Mouse (Mus musculus) urinary bladder, postnatal 10 days (tissue): ENCODE measurements around the gene Dlgap4.

Experiments used
- DNase-seq: peaks from one replicate; pipeline ENCODE4 v3.0.0; 2022; ENCODE audit warnings: low spot score

Dlgap4 gene

DNA sequence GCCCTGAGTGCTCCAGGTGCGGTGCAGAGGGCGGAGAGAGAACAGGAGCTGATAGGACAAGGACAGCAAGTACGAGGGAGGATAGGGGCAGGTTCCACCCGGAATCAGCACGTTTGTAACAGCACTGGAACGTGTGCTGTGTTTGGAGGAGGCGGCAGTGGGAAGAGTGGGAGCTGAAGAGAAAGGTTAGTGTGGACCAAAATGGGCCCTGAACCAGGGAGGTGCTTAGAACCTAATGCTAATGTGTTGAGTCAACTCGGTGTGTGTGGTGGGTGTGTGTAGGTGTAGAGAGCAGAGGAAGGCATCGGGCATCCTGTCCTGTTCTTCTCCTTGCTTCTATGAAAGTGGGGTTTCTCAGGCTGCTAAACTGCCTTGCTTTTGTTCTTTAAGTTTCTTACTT lies 127.8 kb downstream of the Dlgap4 start:
- DNase-seq: no peak

DNA sequence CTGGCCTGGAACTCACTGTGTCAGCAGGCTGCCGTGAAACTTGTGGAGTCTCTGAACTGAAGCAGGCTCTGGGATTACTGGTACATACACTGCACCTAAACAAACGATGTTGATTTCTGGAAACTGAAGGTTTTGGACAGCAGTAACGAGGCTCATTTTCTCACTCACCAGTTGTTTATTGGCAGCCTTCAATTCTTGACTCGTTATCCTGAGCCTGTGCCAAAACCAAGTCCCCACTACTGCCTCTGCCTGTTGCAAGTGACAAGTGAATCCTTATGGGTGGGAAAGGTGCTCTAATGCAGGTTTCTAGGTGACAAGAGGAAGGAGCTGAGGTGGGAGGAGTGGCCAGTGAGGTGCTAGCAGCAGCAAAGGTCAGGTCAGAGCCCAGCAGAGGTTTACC lies 128.5 kb downstream of the Dlgap4 start:
- no peak for DNase-seq

DNA sequence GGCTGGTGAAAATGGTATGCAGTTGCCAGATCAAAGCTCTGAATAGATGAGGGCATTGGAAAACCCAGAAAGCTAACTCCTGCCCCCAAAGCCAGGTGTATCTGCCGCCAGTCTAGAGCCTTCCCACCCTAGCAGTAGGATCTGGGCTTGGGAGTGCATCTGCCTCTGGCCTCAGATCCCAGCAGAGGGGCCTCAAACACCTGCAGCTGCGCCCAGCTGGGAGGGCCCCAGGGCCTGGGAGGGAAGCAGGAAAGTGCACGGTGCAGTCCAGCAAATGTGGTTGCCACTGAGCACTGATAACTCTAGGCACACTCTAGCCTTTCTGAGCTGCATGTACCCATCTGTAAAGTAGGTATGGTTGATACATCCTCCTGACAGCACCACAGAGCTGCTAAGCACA lies 129.7 kb downstream of the Dlgap4 start:
- no peak for DNase-seq

DNA sequence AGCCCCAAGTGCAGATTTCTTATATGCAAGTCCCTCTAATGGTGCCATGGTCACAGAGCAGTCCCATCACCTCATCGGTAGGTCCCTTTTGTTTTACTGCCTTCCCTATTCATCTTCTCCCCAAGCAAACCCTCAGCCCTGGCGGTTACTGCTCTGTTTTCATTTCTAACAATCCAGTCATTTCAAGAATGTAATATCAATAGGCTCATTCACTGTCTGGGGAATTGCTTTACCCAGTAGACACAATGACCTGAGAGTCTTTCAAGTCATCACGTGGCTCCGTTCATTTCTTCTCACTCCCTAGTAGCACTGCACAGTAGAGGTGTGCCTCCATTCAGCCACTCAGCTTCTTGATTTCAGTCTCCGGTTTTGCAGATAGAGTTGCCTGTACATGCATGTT lies 130.9 kb downstream of the Dlgap4 start:
- no peak for DNase-seq

DNA sequence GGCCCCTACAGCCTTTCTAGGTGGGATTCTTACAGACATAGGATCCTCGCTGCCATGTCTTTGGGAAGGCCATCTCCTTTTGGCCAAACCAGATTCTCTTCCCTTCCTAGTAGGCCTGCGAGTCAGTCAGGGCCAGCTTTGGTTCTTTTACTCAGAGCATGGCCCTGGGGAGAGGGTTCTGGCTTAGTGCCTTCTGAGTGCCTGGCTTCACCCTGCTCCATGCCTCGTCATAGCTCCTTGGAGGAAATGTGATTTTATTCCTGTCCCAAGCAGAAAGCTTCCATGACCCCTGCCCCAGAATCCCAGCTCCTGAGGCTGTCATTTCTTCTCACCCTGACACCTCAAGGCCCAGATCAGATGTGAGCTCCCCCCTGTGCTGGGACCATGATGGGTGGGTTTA lies 133.8 kb downstream of the Dlgap4 start:
- no peak for DNase-seq

DNA sequence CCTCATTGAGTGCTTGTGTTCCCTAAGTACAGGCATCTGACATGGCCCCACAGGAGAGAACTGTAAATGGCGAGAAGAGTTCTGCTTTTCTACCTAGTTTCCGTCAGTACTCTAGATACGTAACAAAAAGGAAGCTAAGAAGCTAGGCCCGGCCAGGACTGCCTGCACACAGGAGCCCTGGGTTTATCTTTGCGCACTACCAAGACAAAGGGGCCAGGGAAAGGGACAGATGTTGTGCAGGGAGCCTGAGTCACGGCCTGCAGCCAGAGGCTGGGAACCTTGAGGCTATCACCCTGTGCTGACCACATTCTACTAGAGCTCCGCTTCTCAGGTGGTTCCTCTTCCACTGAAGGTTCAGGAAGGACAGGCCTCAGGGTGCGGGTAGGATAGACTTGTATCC lies 136.2 kb downstream of the Dlgap4 start:
- DNase-seq: no peak

DNA sequence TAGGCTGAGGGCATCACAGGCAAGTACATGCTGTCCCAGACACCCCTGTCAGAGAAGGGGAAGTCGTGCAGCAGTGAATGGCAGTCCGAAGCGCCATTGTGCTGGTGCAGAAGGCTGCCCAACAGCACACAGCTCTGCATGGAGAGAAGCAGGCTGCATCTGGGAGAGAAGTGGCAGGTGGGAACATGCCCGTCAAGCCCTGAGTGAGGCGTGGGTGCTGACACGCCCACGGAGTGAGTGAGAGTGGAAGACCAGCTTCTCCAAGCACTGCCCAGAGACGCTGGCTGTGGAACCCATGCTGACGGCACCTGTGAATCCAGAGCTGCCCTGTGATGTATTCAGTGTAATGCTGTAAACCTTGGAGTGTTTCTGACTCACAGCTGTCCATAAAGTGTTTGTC lies 143.4 kb downstream of the Dlgap4 start:
- DNase-seq: no peak

DNA sequence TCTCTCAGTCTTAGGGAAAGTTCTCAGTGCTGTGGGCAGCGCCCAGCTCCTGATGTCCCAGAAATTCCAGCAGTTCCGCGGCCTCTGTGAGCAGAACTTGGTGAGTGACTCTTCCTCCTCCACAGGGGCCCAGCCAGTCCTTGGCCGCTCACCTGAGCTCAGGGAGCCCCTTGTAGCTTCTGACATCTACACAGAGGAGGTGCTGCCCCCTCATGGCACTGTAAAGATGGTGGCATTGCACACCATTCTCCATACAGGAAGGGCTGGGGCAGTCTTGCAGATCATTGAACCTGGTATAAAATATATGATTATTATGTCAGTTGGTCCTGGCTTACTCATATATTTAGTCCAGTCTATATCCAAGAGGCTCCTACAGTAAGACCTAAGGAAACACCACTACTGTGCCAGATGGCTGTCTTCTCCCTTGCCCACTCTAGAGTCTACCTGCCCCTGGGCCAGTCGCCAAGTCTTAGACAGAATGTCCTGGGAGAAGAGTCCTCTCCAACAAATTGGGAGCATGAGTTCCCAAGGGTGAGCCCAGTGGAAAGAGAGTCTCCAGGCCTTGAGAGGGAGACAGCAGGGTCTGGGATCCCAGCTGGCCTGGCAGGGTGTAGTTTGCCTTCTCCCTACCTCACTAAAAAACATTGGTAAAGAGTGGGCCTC lies 147.5 kb downstream of the Dlgap4 start:
- no peak for DNase-seq

DNA sequence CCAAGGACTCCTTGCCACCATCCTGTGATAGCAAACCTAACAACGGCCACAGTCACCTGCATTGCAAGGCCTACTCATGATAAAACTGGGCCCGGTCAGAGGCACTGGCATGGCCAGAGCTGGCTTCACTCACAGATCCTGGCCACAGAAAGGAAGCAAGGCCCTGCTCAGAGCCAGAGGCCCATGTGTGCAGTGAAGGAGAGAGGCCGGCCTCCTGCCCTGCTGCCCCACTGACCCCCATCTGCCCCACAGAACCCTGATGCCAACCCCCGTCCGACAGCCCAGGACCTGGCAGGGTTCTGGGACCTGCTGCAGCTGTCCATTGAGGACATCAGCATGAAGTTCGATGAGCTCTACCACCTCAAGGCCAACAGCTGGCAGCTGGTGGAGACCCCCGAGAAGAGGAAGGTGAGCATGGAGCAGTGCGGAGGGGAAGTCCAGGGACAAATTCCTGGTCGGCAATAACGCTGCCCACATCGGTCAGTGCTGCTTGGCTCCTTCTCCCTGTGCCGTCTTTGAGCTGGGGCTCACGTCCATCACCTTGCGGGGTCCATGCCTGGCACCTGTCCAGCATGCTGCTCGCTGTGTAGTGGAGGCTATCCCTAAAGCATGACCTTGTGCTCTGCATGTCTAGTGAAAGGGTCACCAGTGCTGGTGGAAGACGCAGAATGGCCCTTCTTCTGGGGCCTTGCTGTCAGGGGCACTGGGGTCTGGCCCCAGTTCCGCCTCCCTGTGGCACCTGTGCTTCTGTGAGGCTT lies 148.2 kb downstream of the Dlgap4 start:
- DNase-seq: no peak

DNA sequence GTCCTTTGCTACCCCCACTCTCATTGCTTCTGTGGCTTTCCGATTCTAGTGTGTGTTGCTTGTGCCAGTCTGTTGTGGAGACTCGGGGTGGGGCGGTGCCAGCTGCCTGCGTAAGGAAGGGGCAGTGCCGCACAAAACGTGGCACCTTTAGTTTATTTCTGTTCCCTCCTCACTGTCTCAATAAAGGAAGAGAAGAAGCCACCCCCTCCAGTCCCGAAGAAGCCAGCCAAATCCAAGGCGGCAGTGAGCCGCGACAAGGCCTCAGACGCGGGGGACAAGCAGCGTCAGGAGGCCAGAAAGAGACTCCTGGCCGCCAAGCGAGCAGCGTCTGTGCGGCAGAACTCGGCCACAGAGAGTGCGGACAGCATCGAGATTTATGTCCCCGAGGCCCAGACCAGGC lies 149.0 kb downstream of the Dlgap4 start:
- no peak for DNase-seq

DNA sequence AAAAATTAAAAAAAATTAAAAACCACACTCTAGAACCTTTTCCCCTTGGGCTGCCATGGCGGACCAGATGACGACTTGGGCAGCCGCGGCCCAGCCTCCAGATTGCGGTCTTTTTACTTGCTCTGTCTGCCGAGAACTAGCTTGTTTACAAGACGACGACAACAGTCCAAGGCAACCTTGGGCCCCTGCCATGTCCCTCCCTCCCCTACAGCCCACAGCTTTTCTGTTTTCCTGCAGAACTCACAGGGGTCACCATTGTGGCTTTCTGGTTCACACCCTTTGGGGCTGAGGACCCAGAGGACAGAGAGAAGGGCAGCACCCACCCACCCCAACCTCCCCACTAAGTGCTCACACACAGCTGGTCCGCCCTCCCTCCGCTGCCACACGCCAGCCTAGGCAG lies 149.6 kb downstream of the Dlgap4 start:
- no peak for DNase-seq

DNA sequence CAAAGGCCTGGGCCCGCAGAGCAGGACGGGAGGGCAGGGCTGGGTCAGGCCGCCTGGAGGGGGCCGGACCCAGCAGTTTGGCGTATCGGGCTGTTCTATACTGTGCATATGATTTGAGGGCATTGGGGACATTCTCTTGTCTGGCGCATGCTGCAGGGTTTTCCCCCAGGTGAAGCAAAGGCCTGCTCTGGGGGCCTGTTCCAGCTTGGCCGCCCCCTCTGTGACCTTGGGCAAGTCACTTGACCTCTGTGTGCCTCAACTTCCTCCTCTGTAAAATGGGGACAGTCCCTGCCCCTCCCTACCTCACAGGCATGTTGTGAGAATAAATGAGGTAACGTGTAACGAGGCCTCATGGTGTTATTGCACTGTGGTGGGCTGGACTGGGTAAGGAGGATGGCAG lies 150.5 kb downstream of the Dlgap4 start:
- no peak for DNase-seq

DNA sequence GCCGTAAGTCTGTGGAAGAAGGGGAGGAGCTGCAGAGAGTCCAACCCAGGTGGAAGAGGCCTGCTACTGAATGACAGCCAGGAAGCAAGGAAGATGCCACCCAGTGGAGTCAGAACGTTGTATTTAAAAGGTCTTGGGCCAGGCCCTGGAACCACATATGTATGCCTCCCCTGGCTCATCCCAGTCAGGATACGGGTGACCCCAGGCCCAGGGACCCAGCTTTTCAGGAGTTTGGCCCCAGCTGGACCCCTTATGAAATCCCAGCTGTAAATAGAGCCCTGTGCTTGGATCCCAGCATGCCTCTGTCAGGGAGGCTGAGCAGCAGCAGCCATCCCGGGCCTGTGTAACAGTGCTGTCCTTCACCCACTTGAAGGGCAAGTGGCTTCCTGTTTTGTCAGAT lies 151.2 kb downstream of the Dlgap4 start:
- no peak for DNase-seq

DNA sequence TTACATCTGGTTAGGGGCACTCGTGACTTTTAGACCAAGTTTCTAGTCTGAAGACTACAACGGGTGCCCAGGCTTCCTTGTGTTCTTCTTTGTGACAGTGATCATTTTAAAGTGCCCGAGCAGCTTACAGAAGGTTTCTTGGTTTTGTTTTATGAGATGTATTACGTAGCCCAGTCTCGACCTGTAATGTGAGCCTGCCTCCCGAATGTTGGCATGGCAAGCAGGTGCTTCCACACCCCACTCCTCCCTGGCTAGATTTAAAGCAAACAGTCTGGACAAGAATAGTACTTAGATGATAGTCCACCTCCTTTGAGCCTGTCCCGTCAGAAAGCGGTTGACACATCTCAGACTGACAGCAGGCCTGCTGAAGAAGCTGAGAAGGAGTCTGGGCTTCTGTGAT lies 152.1 kb downstream of the Dlgap4 start:
- no peak for DNase-seq

DNA sequence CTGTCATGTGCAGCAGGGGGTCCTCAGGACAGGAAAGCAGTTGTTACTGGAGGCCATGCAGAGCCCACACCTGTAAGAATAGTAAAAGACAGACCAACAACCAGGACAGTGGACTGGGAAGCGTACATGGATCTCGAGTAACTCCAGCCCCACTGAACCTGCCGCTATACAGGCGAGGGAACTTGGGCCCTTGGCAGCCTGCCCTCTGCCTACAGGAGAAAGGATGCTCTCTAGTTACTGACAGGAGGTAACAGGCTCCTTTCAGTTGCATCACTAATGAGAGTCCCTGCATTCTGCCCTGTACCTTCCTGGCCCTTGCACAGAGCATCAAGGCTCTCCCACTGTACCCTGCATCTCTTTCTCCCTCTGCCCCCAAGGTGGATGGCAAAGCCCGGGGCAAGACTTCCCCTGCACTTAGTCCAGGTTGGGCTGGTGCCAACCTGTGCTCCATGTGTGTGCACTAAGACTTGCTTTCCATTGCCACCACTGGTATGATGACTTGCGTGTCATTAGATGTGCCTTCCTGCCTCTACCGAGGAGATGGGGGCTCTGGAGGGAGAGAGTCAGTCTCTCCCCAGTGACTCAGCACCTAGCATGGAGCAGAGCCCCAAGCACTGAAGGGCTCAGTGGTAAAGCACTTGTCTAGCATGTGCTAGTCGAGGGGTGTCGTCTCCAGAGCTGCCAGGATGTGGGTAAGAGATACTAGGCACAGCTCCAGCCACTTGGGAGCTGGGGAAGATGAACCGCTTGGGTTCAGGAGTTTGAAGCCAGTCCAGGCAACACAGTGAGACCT lies 152.9 kb downstream of the Dlgap4 start:
- DNase-seq: no peak

DNA sequence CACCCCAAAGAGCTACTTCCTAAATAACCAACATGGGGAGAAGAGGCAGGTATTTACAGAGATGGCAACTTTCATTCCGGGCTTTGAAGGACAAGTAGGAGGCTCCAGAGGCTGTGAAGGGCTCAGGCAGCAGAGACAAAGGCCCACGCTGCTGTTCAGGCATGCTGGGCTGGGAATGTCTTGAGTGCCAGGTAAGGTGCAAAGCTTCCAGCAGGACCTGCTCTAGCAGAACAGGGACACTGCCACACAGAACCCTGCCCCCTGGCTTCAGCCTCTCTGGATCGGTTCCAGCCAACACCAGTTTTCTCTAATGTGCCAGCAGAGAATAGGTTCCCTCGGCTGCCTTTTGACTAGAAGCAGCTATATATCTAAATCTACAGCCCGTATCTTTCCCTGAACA lies 153.6 kb downstream of the Dlgap4 start:
- no peak for DNase-seq

DNA sequence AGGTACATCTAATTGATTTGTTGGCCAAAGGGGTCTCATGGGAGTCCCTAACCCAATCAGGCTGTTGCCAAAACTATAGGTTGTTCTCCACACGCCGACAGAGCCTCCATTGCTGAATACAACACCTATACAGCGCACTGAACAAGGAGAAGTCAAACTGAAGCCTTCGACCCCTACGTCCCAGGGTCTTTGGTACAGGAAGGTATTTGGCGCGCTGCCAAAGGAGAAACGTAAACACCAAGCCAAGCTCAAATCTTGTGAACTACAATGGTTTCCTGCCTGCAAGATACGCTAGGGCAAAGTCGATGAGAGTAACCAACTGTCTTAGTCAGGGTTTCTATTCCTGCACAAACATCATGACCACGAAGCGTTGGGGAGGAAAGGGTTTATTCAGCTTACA lies 155.8 kb downstream of the Dlgap4 start:
- DNase-seq: no peak

DNA sequence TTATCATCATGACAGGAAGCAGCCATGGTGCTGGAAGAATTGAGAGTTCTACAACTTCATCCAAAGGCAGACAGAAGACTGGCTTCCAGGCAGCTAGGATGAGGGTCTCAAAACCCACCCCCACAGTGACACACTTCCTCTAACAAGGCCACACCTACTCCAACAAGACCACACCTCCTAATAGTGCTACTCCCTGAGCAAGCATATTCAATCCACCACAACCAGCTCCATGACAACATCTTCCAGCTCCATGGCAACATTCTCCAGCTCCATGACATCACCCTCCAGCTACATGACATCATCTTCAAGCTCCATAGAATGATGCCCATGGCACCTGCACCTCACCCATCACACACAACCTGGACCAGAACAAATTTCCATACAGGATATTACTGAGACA lies 160.0 kb downstream of the Dlgap4 start:
- DNase-seq: no peak

DNA sequence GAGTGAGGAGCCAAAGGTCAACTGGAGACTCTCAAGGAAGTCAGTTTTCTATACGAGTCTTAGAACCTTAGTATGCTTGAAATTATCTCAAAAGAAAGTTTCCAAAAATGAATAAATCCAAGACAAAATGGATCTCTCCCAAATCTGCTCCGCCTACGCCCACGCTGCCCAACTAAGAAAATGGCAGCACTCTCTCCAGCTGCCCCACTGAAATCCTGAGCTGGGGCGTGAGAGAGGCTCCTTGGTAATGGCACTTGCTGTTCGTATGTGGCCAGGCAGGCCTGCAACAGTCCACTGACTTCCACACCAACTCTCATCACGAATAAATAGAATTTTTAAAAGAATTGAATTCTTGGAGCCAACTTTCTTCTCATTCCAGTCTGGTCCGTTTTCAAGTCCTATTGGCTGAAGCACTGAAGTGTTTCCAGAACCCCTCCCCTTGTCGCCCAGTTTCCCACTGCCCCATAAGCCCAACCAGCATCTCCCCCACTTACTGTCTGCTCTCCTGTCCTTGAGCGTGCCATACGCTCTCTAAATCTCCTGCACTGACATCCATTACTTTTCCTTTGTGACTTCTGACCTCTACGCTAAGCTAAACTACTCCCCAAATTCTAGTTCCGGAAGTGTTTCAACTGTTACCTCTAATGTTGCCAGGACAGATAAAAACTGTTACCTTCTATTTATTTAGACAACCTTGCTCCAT lies 160.7 kb downstream of the Dlgap4 start:
- no peak for DNase-seq

DNA sequence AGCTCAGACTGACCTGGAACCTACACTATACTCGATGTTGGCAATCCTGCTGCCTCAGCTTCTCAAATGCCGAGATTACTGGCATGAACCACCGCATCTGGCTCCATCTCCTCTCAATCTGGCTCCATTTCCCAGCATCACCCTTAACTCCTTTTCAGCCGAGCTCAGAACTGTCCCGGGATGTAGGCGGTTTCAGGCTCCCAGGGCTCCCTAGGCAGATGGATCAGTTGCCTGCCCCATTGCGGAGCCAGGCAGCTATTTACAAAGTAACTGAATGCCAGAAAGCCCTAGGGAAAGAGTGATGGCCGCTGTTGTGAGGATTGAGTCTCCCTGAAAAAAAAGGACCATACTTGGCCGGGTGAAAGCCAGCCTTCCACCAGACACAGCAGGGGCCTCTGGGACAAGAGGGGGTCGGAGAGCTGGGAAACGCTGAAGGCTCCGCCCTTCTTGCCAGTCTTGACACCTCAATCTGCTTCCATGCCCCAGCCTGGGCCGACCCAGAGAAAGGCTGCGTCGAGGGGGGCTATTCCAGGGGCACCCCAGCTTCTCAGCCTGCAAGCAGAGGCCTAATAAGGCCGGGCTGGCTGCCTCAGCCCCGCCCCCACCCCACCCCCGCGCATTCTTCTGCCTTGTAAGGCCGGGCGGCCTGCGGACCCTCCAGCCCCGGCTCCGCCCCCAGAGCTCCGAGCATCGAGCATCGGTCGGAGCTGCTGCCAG lies 161.4 kb downstream of the Dlgap4 start, which contains the start of gene Myl9:
Gene Myl9 (plus strand): TSS at position 683 of the 717 bp plus-strand sequence.
- DNase-seq: no peak
